In the genomic region with DNA sequence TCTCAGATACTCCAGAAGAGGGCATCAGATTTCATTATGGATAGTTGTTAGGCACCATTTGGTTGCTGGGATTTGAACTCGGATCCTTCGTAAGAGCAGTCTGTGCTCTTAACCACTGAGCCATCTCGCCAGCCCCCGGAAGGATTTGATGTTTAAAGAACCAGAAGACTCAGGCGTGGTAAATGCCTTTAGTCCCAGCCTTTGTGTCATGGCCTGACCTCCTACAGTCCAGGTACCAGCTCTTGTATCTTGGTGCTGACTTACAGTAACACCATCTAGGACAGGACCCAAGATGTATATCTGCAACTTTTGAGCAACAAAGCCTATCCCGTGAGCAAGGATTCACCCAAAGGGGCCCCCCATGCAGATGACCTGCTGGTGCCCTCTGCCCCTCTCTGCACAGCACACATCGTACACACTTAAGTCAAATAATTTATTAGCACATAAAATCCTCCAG, we compare ENCODE assay signal across 8 mouse cellular contexts. TPM values are rescaled to one million over a fixed set of nuclear protein-coding genes. Genes with fewer than 3 reads are reported as not detected.
DNase-seq lines count a peak whose midpoint lies in the region; ATAC-seq lines count a peak whose summit lies in the region.

No protein-coding gene starts in this region.

- peaks cover 50% of the 10 kb centered on the region for H3K4me1 ChIP-seq in heart, embryonic 16.5 days (ENCODE audit: control insufficient read depth, insufficient read depth, low read length)
- H3K4me1 ChIP-seq in hindbrain, embryonic 16.5 days (ENCODE audit: control insufficient read depth, insufficient read depth, low read depth, low read length): peaks cover 39% of the 10 kb centered on the region
- H3K4me1 ChIP-seq in midbrain, embryonic 15.5 days: peaks cover 54% of the 10 kb centered on the region

- no peaks in the 10 kb centered on the region for H3K9me3 ChIP-seq in heart, embryonic 16.5 days (replicated peaks; ENCODE audit: control insufficient read depth, low read length)
- no peaks in the 10 kb centered on the region for H3K9me3 ChIP-seq in hindbrain, embryonic 16.5 days (ENCODE audit: control insufficient read depth, low read length)
- no peaks in the 10 kb centered on the region for H3K9me3 ChIP-seq in midbrain, embryonic 15.5 days

- no peak overlapping the region for H3K9ac ChIP-seq in heart, embryonic 16.5 days (ENCODE audit: low read length)
- no peak overlapping the region for H3K9ac ChIP-seq in hindbrain, embryonic 16.5 days (ENCODE audit: low read depth, low read length)
- H3K9ac ChIP-seq in midbrain, embryonic 15.5 days: no peak overlapping the region

- peak overlapping the region; percentile 39 for H3K4me3 ChIP-seq in heart, embryonic 16.5 days (ENCODE audit: low read length)
- H3K4me3 ChIP-seq in hindbrain, embryonic 16.5 days (ENCODE audit: low read length): no peak overlapping the region
- H3K4me3 ChIP-seq in midbrain, embryonic 15.5 days: peak overlapping the region; percentile 95; the same call in 1 of the 2 replicates

- peak overlapping the region; percentile 91; the same call in 1 of the 2 replicates for H3K27ac ChIP-seq in heart, embryonic 16.5 days (ENCODE audit: low read length)
- peak overlapping the region; percentile 60; the same call in 1 of the 2 replicates for H3K27ac ChIP-seq in hindbrain, embryonic 16.5 days (ENCODE audit: low read depth, low read length)
- peak overlapping the region; percentile 90 for H3K27ac ChIP-seq in midbrain, embryonic 15.5 days

- peaks cover 49% of the 10 kb centered on the region for H3K36me3 ChIP-seq in heart, embryonic 16.5 days (ENCODE audit: control insufficient read depth, insufficient read depth)
- peaks cover 43% of the 10 kb centered on the region for H3K36me3 ChIP-seq in hindbrain, embryonic 16.5 days (ENCODE audit: control insufficient read depth, insufficient read depth, low read length)
- H3K36me3 ChIP-seq in midbrain, embryonic 15.5 days (replicated peaks): peaks cover 44% of the 10 kb centered on the region

- no peak for DNase-seq in heart, adult 11 months
- DNase-seq in brain, adult 2 months (ENCODE audit: low read depth, low spot score): peak; percentile 18
- DNase-seq in frontal cortex, postnatal 36 days (ENCODE audit: low spot score in 2 of 2): no peak
- DNase-seq in T-cell, adult 2 months (ENCODE audit: low spot score): no peak
- no peak for DNase-seq in frontal cortex, postnatal 25 days (ENCODE audit: low spot score in 2 of 2)

- 30% methylated on average over 7 of the region's 7 CpGs for WGBS in heart, embryonic 16.5 days
- WGBS in hindbrain, embryonic 16.5 days: 21% methylated on average over 7 of the region's 7 CpGs
- WGBS in midbrain, embryonic 15.5 days: 20% methylated on average over 7 of the region's 7 CpGs

- no peak for ATAC-seq in heart, embryonic 16.5 days (replicated peaks; ENCODE audit: extremely low read depth, insufficient read depth, low FRiP score)
- ATAC-seq in hindbrain, embryonic 16.5 days: no peak
- no peak for ATAC-seq in midbrain, embryonic 15.5 days (replicated peaks)

- no peaks in the 10 kb centered on the region for H3K27me3 ChIP-seq in heart, embryonic 16.5 days (ENCODE audit: control insufficient read depth, insufficient read depth, low read length)
- no peaks in the 10 kb centered on the region for H3K27me3 ChIP-seq in hindbrain, embryonic 16.5 days (replicated peaks; ENCODE audit: control insufficient read depth, insufficient read depth, low read length)
- H3K27me3 ChIP-seq in midbrain, embryonic 15.5 days (replicated peaks): no peaks in the 10 kb centered on the region

- H3K4me2 ChIP-seq in heart, embryonic 16.5 days (ENCODE audit: low read depth, low read length): peak overlapping the region; percentile 66; the same call in 1 of the 2 replicates
- H3K4me2 ChIP-seq in hindbrain, embryonic 16.5 days (ENCODE audit: low read length): peak overlapping the region; percentile 52
- peak overlapping the region; percentile 52; the same call in 1 of the 2 replicates for H3K4me2 ChIP-seq in midbrain, embryonic 15.5 days

RNA-seq across cellular contexts. Expression of a gene that starts 0.9 kb away (rescaled TPM):
- polyA plus RNA-seq in heart, embryonic 16.5 days (2015; fragmentation: Nextera tagmentation; extraction: Ambion mirVana): 809 and 812 TPM in 2 replicates
- 698 and 709 TPM in 2 replicates for polyA plus RNA-seq in hindbrain, embryonic 16.5 days (2015; fragmentation: Nextera tagmentation; extraction: Ambion mirVana)
- polyA plus RNA-seq in midbrain, embryonic 15.5 days (2015; fragmentation: Nextera tagmentation; extraction: Ambion mirVana): 742 and 762 TPM in 2 replicates

RNA-seq across cellular contexts. Expression of a gene that starts 3.4 kb away (rescaled TPM):
- 684 and 727 TPM in 2 replicates for polyA plus RNA-seq in heart, embryonic 16.5 days (2015; fragmentation: Nextera tagmentation; extraction: Ambion mirVana)
- 587 and 622 TPM in 2 replicates for polyA plus RNA-seq in hindbrain, embryonic 16.5 days (2015; fragmentation: Nextera tagmentation; extraction: Ambion mirVana)
- 582 and 606 TPM in 2 replicates for polyA plus RNA-seq in midbrain, embryonic 15.5 days (2015; fragmentation: Nextera tagmentation; extraction: Ambion mirVana)

RNA-seq across cellular contexts. Expression of a gene that starts 10.9 kb away (rescaled TPM):
- 0.34 TPM in 1 of 2 replicates, not detected in the other for polyA plus RNA-seq in heart, embryonic 16.5 days (2015; fragmentation: Nextera tagmentation; extraction: Ambion mirVana)
- polyA plus RNA-seq in hindbrain, embryonic 16.5 days (2015; fragmentation: Nextera tagmentation; extraction: Ambion mirVana): 0.16 and 0.37 TPM in 2 replicates
- polyA plus RNA-seq in midbrain, embryonic 15.5 days (2015; fragmentation: Nextera tagmentation; extraction: Ambion mirVana): not detected in 2 replicates

RNA-seq across cellular contexts. Expression of a gene that starts 11.1 kb away (rescaled TPM):
- polyA plus RNA-seq in heart, embryonic 16.5 days (2015; fragmentation: Nextera tagmentation; extraction: Ambion mirVana): 2.3 and 2.8 TPM in 2 replicates
- 2.0 and 2.8 TPM in 2 replicates for polyA plus RNA-seq in hindbrain, embryonic 16.5 days (2015; fragmentation: Nextera tagmentation; extraction: Ambion mirVana)
- polyA plus RNA-seq in midbrain, embryonic 15.5 days (2015; fragmentation: Nextera tagmentation; extraction: Ambion mirVana): 2.1 and 2.3 TPM in 2 replicates

RNA-seq across cellular contexts. Expression of a gene that starts 21.5 kb away (rescaled TPM):
- 56.8 and 58.2 TPM in 2 replicates for polyA plus RNA-seq in heart, embryonic 16.5 days (2015; fragmentation: Nextera tagmentation; extraction: Ambion mirVana)
- 34.1 and 40.2 TPM in 2 replicates for polyA plus RNA-seq in hindbrain, embryonic 16.5 days (2015; fragmentation: Nextera tagmentation; extraction: Ambion mirVana)
- 32.0 and 36.8 TPM in 2 replicates for polyA plus RNA-seq in midbrain, embryonic 15.5 days (2015; fragmentation: Nextera tagmentation; extraction: Ambion mirVana)
